Mouse (Mus musculus): ENCODE measurements around the gene Ptprz1. TPM values are rescaled to one million over a fixed set of nuclear protein-coding genes. Genes with fewer than 3 reads are reported as not detected.
"Not testable (repeated sequence)": the region's sequence is repeated elsewhere in the genome, so short reads cannot be mapped to it uniquely, and the experiment has no call there.

Gene Ptprz1
- polyA plus RNA-seq, 1 experiment from 2014 or later: 1.3 TPM

DNA sequence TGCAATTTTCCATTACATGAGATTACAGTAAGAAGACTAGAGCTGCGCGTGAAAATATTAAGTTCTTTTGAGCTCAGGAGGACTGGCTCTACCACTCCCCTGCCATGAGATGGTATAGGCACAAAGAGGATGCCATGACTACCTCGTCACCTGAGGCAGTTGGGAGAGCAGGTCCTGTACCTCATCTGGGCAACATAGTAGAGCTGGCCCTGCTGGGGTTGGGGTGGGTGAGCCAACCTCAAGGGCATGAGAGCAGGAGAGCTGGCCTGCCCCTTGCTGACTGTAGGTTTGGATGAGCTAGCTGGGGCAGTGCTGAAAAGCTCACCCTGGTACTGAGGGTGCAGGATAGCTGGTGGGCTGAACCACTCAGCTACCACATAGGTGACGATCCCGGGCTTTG, 180.4 kb downstream of the Ptprz1 start:
- no peak overlapping the region for H3K4me2 ChIP-seq (replicated peaks; ENCODE audit: low read depth, low read length)
- TF ChIP-seq CTCF (IDR thresholded peaks at IDR 0.05): no peak
- TF ChIP-seq EP300 (IDR thresholded peaks at IDR 0.05): no peak
- H3K36me3 ChIP-seq (ENCODE audit: insufficient read depth, low read length): no peaks in the 10 kb centered on the region
- no peak overlapping the region for H3K4me3 ChIP-seq (ENCODE audit: low read depth, low read length)
- DNase-seq (ENCODE audit: low spot score) (no peak), ATAC-seq (no peak)
- no peaks in the 10 kb centered on the region for H3K9me3 ChIP-seq (ENCODE audit: low read length)
- no peaks in the 10 kb centered on the region for H3K27me3 ChIP-seq (replicated peaks; ENCODE audit: insufficient read depth, low read length)
- no peak overlapping the region for H3K27ac ChIP-seq (ENCODE audit: low read length)
- 81% methylated on average over 5 of the region's 5 CpGs for WGBS
- no peaks in the 10 kb centered on the region for H3K4me1 ChIP-seq (ENCODE audit: insufficient read depth, low read depth, low read length)
- no peak overlapping the region for H3K9ac ChIP-seq (replicated peaks; ENCODE audit: low read depth)

DNA sequence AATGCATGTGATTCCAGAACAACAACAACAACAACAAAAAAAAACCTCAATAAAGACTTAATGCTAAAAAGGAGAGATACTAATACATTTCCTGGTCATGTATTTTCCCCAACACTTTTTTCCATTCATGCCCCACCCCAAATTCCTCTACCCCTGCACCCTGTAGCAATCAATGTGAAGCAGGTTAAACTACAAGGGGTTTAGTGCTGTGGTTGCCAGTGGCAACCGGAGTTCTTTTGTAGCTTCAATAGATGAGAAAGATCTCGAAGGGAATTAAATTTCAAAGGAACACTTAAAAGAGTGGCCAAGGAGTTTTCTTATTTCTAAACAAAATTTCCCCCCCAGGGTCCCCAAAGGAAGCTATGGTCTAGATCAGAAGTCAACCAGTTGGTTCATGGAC, 200.8 kb downstream of the Ptprz1 start:
- 61% methylated on average over 2 of the region's 2 CpGs for WGBS
- Histone ChIP-seq H3K4me1 (ENCODE audit: insufficient read depth, low read depth, low read length) (no peaks in the 10 kb centered on the region; the same call in 1 of the 2 replicates), H3K27ac (ENCODE audit: low read length) (no peak overlapping the region), H3K9me3 (ENCODE audit: low read length) (no peaks in the 10 kb centered on the region), H3K4me2 (replicated peaks; ENCODE audit: low read depth, low read length) (no peak overlapping the region), H3K4me3 (ENCODE audit: low read depth, low read length) (no peak overlapping the region), H3K27me3 (replicated peaks; ENCODE audit: insufficient read depth, low read length) (no peaks in the 10 kb centered on the region), H3K9ac (replicated peaks; ENCODE audit: low read depth) (no peak overlapping the region), H3K36me3 (ENCODE audit: insufficient read depth, low read length) (no peaks in the 10 kb centered on the region)
- DNase-seq (ENCODE audit: low spot score): no peak
- ATAC-seq: no peak
- TF ChIP-seq EP300 (IDR thresholded peaks at IDR 0.05): no peak
- TF ChIP-seq CTCF (IDR thresholded peaks at IDR 0.05): no peak

DNA sequence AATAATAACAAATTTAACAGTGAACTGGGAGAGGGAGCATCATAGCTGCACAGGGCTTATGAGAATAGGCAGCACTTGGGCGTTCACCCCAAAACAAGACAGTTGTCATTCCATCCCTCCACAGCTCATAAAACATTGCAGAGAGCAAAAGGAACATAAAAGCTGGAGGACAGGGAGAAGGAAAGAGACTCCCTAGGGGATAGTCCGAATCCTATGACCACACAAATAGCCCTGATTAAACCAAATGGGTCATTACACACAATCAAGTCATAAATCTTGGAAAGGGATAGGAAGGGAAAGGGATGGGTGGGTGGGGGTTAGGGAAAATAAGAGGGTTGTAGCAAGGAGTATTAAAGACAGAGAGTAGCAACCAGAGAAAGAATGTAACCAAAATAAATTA, 203.0 kb downstream of the Ptprz1 start:
- H3K9me3 ChIP-seq (ENCODE audit: low read length): no peaks in the 10 kb centered on the region
- no peak overlapping the region for H3K4me2 ChIP-seq (replicated peaks; ENCODE audit: low read depth, low read length)
- TF ChIP-seq CTCF (IDR thresholded peaks at IDR 0.05) (no peak), EP300 (IDR thresholded peaks at IDR 0.05) (no peak)
- H3K27me3 ChIP-seq (replicated peaks; ENCODE audit: insufficient read depth, low read length): no peaks in the 10 kb centered on the region
- no peak for DNase-seq (ENCODE audit: low spot score)
- H3K36me3 ChIP-seq (ENCODE audit: insufficient read depth, low read length): no peaks in the 10 kb centered on the region
- H3K27ac ChIP-seq (ENCODE audit: low read length): no peak overlapping the region
- no peaks in the 10 kb centered on the region; the same call in 1 of the 2 replicates for H3K4me1 ChIP-seq (ENCODE audit: insufficient read depth, low read depth, low read length)
- 68% methylated on average over 2 of the region's 2 CpGs for WGBS
- no peak overlapping the region for H3K4me3 ChIP-seq (ENCODE audit: low read depth, low read length)
- no peak for ATAC-seq
- no peak overlapping the region for H3K9ac ChIP-seq (replicated peaks; ENCODE audit: low read depth)

DNA sequence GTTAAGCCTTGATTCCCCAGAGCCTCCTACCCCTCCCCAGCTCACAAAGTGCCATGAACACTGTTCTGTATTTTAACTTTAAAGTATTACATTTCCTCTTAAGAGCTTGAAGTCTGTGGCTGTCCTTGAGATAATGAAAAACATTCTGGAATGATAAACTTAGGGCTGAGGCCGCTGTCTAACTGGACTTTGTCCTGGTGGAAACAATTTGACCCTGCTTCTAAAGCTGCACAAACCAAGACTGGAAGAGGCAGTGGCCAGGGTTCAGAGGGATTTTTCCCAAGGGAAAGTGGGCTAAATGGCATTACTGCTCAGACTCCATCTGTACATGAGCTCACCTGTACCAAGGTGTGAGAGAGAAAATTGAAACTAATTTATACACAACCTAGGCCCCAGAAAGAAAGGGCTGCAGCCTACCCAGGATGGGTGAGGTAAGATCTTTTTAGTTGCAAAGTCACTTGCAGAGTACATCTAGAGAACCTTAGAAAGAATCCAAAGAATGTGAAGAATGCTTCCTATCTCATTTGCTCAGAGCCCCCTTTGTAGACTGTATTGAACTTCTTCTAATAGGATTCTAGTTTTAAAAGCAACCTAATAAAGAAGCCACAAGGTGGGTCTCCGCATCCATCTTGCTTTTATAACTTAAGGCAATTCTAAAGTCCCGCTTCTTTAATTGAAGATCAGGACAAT, 204.8 kb downstream of the Ptprz1 start:
- TF ChIP-seq EP300 (IDR thresholded peaks at IDR 0.05): no peak
- TF ChIP-seq CTCF (IDR thresholded peaks at IDR 0.05): no peak
- Histone ChIP-seq H3K4me1 (ENCODE audit: insufficient read depth, low read depth, low read length) (no peaks in the 10 kb centered on the region; the same call in 1 of the 2 replicates), H3K9me3 (ENCODE audit: low read length) (no peaks in the 10 kb centered on the region), H3K36me3 (ENCODE audit: insufficient read depth, low read length) (no peaks in the 10 kb centered on the region), H3K9ac (replicated peaks; ENCODE audit: low read depth) (no peak overlapping the region), H3K4me2 (replicated peaks; ENCODE audit: low read depth, low read length) (no peak overlapping the region), H3K27ac (ENCODE audit: low read length) (no peak overlapping the region), H3K4me3 (ENCODE audit: low read depth, low read length) (no peak overlapping the region), H3K27me3 (replicated peaks; ENCODE audit: insufficient read depth, low read length) (no peaks in the 10 kb centered on the region)
- 54% methylated on average over 3 of the region's 3 CpGs for WGBS
- ATAC-seq: no peak
- no peak for DNase-seq (ENCODE audit: low spot score)

DNA sequence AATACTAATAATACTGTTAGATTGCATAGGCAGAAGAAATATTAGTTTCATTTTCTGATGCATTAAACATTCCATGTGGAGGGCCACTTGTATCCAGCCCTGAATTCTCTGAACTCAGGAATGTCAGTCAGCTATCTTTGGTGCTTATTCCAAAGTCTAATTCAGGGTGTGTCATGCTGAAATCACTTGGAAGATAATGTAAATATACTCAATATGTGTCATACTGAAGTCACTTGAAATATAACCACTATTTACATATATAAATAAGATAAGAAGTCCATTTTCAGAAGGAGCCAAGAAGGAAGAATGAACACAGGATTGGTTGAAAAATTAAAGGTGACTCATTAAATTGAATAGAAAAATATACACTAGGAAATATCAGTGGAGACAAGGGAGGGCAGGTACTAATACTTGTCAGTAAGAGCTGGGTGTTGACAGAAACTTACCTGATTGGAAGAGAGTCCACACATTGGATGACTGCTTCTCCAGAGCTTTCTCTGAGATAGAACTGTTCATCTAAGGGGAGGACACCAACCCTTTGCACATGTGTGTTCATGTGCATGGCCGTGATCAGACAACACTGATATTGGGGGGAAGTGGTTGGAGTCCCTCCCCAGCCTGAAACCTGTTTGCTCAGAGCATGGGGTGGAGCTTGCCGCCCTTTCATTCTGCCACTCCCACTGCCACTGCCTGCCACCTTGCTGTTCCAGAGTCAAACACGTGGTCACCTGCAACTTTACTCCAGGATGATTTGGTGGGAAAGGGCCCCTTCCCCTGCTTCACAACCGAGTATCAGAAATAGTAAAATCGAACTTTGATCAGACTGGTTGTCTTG, 209.5 kb downstream of the Ptprz1 start:
- Histone ChIP-seq H3K27me3 (replicated peaks; ENCODE audit: insufficient read depth, low read length) (no peaks in the 10 kb centered on the region), H3K9ac (replicated peaks; ENCODE audit: low read depth) (no peak overlapping the region), H3K27ac (ENCODE audit: low read length) (no peak overlapping the region), H3K4me1 (ENCODE audit: insufficient read depth, low read depth, low read length) (no peaks in the 10 kb centered on the region), H3K4me2 (replicated peaks; ENCODE audit: low read depth, low read length) (no peak overlapping the region), H3K36me3 (ENCODE audit: insufficient read depth, low read length) (no peaks in the 10 kb centered on the region), H3K9me3 (ENCODE audit: low read length) (no peaks in the 10 kb centered on the region), H3K4me3 (ENCODE audit: low read depth, low read length) (no peak overlapping the region)
- peak; percentile 21; the same call in 1 of the 2 replicates for ATAC-seq
- DNase-seq (ENCODE audit: low spot score): peak; percentile 22
- 77% methylated on average over 5 of the region's 5 CpGs for WGBS
- TF ChIP-seq EP300 (IDR thresholded peaks at IDR 0.05) (peak; percentile 46), CTCF (IDR thresholded peaks at IDR 0.05) (no peak)

DNA sequence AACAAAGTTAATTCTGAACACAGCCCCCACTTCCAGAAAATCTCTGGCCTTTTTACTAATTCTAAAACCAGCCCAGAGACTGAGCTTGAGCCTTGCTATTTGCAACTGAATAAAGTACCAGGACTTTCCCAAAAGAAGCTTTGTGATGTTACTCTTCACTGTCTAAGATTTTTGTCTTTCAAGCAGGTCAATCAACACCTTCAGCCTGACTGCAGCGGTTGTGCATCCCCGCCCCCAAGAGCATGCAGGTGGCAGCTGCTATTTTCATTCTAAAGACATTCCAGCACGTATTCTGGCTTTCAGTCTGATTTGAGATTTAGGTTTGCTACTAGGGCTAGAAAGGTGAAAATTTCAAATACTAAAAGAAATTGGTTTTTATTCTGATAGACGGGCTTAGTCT, 214.0 kb downstream of the Ptprz1 start:
- not testable (repeated sequence) for H3K9ac ChIP-seq (replicated peaks; ENCODE audit: low read depth); H3K4me1 ChIP-seq (ENCODE audit: insufficient read depth, low read depth, low read length); H3K4me3 ChIP-seq (ENCODE audit: low read depth, low read length); H3K27me3 ChIP-seq (replicated peaks; ENCODE audit: insufficient read depth, low read length); H3K27ac ChIP-seq (ENCODE audit: low read length); H3K36me3 ChIP-seq (ENCODE audit: insufficient read depth, low read length); H3K9me3 ChIP-seq (ENCODE audit: low read length); ATAC-seq; H3K4me2 ChIP-seq (replicated peaks; ENCODE audit: low read depth, low read length); DNase-seq (ENCODE audit: low spot score)
- 76% methylated on average over 4 of the region's 4 CpGs for WGBS

DNA sequence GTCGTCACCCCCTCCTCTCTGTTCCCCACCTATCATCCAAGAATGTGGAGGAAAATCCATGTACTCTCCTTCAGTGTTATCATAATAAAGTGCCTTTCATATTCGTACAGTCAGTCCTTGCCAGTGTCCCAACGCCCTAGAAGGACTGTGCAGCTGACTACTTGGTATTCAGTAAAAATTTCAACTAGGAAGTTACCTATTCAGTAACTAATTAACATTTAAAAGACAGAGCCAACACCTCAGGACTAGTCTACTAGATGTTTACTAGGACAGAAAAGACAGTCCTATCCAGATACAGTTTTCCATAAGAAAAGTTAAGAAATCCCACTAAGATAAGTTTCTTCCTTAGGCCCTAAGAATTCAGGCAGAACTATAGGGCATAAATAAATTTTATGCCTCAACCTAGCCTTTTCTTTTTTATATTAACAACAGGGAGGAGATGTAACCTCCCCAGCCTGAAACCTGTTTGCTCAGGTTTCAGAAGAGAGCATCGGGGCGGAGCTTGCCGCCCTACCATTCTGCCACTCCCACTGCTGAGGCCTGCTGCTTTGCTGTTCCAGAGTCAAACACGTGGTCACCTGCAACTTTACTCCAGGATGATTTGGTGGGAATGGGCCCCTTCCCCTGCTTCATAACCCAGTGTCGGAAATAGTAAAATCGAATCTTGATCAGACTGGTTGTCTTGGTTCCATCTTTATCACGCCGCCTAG, 215.2 kb downstream of the Ptprz1 start:
- not testable (repeated sequence) for H3K9me3 ChIP-seq (ENCODE audit: low read length); DNase-seq (ENCODE audit: low spot score); H3K4me2 ChIP-seq (replicated peaks; ENCODE audit: low read depth, low read length); H3K4me3 ChIP-seq (ENCODE audit: low read depth, low read length); H3K27me3 ChIP-seq (replicated peaks; ENCODE audit: insufficient read depth, low read length); ATAC-seq; H3K4me1 ChIP-seq (ENCODE audit: insufficient read depth, low read depth, low read length); H3K9ac ChIP-seq (replicated peaks; ENCODE audit: low read depth); H3K27ac ChIP-seq (ENCODE audit: low read length); H3K36me3 ChIP-seq (ENCODE audit: insufficient read depth, low read length)
- 88% methylated on average over 11 of the region's 11 CpGs for WGBS

All from lung, postnatal 0 days (tissue).